Mouse (Mus musculus) stomach, postnatal 0 days (tissue): ENCODE data around the gene Gm10799.

Experiments
- CTCF ChIP-seq: IDR thresholded peaks from 2 replicates; pipeline ENCODE4 v1.5.1; 2016; ENCODE audit warnings: antibody characterized with exemption, low read depth, mild to moderate bottlenecking, moderate library complexity
- EP300 ChIP-seq: optimal IDR thresholded peaks from 2 replicates; pipeline ENCODE3; 2016; ENCODE audit warnings: antibody characterized with exemption

DNA sequence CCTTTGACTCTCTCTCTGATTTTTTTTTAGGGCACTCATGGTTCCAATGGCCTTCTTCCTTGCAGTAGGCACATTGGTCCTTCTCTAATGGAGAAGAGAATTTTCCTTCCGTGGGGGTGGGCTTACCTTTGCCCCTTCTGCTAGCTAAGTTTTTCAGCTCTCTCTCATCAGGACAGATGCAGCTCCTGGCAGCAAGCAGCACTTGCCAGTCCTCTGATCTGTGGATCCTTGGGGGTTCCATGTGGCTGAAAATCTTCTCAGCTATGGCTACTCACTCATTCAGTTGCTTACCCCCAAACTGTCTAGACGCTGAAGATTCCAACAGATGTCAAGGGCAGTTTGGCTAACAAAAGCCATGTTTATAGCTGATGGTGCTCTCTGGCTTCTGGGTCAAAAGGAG, 25.0 kb upstream of the Gm10799 start:
- TF ChIP-seq EP300: no peak
- no peak for TF ChIP-seq CTCF
